Mouse (Mus musculus) cerebellum, adult 2 months (tissue): ENCODE measurements at regions not wholly inside any gene's neighbourhood (a gene's known extent, or its start where the extent isn't known, plus 50 kb on each side); places are given as distances from the start of the nearest gene placed in this dataset.

ENCODE experiments used
- DNase-seq, 2 experiments: peaks; one replicate each; pipeline ENCODE4 v3.0.0; 2021
- H3K27ac ChIP-seq: fragments of 200-500 bp; 2 replicates; pipeline ENCODE4 v1.5.1; 2012; ENCODE audit warnings: low read length, control low read depth, inconsistent platforms; ENCODE audit not compliant: insufficient read depth
- H3K27me3 ChIP-seq: fragments of 200-500 bp; 2 replicates; pipeline ENCODE4 v1.6.1; 2012; ENCODE audit warnings: inconsistent platforms, mild to moderate bottlenecking, low read length, moderate library complexity; ENCODE audit not compliant: control insufficient read depth, insufficient read depth
- H3K4me1 ChIP-seq: fragments of 200-500 bp; 2 replicates; pipeline ENCODE4 v1.6.1; 2011; ENCODE audit warnings: low read length; ENCODE audit not compliant: control insufficient read depth, insufficient read depth
- H3K4me3 ChIP-seq: fragments of 200-500 bp; replicated peaks from 2 replicates; pipeline ENCODE3; 2011; ENCODE audit warnings: mild to moderate bottlenecking, low read depth, low read length, control low read depth; ENCODE audit not compliant: insufficient read depth
- CTCF ChIP-seq: fragments of 200-500 bp; IDR thresholded peaks from 2 replicates; pipeline ENCODE4 v1.5.1; 2011; ENCODE audit warnings: low read depth, mild to moderate bottlenecking, control low read depth, low read length, moderate library complexity, borderline replicate concordance; ENCODE audit not compliant: insufficient read depth
- POLR2A ChIP-seq: fragments of 200-500 bp; IDR thresholded peaks from 2 replicates; pipeline ENCODE4 v1.6.1; 2011; ENCODE audit warnings: low read length, control low read depth, borderline replicate concordance; ENCODE audit not compliant: insufficient read depth
- WGBS: fragments of 180-500 bp; shearing (Covaris S2); methylation state at CpG from one replicate; pipeline ENCODE4 v1.1.7; 2018; 5-methylcytosine and 5-hydroxymethylcytosine counted together

- 83% methylated on average over 6 of the region's 6 CpGs for WGBS
- Histone ChIP-seq H3K4me1 (no peaks in the 10 kb centered on the region), H3K4me3 (no peak overlapping the region), H3K27me3 (no peaks in the 10 kb centered on the region), H3K27ac (no peak overlapping the region)
- TF ChIP-seq CTCF (no peak), POLR2A (no peak)
- DNase-seq = no peak
Observed at GRCm38 (mm10) chr15:10767535-10767934, 53.1 kb upstream of the Rai14 start.

- Histone ChIP-seq H3K4me1 (no peaks in the 10 kb centered on the region), H3K27me3 (no peaks in the 10 kb centered on the region), H3K27ac (no peak overlapping the region), H3K4me3 (no peak overlapping the region)
- DNase-seq = no peak
- TF ChIP-seq CTCF (no peak), POLR2A (no peak)
- 80% methylated on average over 5 of the region's 5 CpGs for WGBS
Observed at GRCm38 (mm10) chr15:10770410-10771310, 56.2 kb upstream of the Rai14 start.

GRCm38 (mm10) chr15:10771311-10771690 lies 56.9 kb upstream of the Rai14 start:
- no peaks in the 10 kb centered on the region for H3K27me3 ChIP-seq
- WGBS = 52% methylated on average over 4 of the region's 4 CpGs
- H3K4me1 ChIP-seq = no peaks in the 10 kb centered on the region
- H3K4me3 ChIP-seq = no peak overlapping the region
- TF ChIP-seq CTCF = no peak
- no peak for TF ChIP-seq POLR2A
- H3K27ac ChIP-seq = no peak overlapping the region
- no peak for DNase-seq

GRCm38 (mm10) chr15:10779941-10780620 lies 65.7 kb upstream of the Rai14 start:
- H3K27me3 ChIP-seq = no peaks in the 10 kb centered on the region

GRCm38 (mm10) chr15:10789371-10789770 lies 74.9 kb upstream of the Rai14 start:
- Histone ChIP-seq H3K4me3 (no peak overlapping the region), H3K27ac (no peak overlapping the region)
- WGBS = 83% methylated on average over 6 of the region's 6 CpGs

More at GRCm38 (mm10) chr15:10779941-10780620, 65.7 kb upstream of the Rai14 start:
- no peak overlapping the region for H3K27ac ChIP-seq
- TF ChIP-seq POLR2A (no peak), CTCF (no peak)
- no peaks in the 10 kb centered on the region for H3K4me1 ChIP-seq
- no peak for DNase-seq
- H3K4me3 ChIP-seq = no peak overlapping the region
- 79% methylated on average over 13 of the region's 13 CpGs for WGBS

GRCm38 (mm10) chr15:10790862-10791497 lies 76.6 kb upstream of the Rai14 start:
- Histone ChIP-seq H3K27me3 (no peaks in the 10 kb centered on the region), H3K27ac (no peak overlapping the region), H3K4me1 (no peaks in the 10 kb centered on the region), H3K4me3 (no peak overlapping the region)
- no peak for DNase-seq
- 51% methylated on average over 3 of the region's 3 CpGs for WGBS
- no peak for TF ChIP-seq POLR2A
- TF ChIP-seq CTCF = no peak

More at GRCm38 (mm10) chr15:10789371-10789770, 74.9 kb upstream of the Rai14 start:
- DNase-seq = no peak
- Histone ChIP-seq H3K4me1 (no peaks in the 10 kb centered on the region), H3K27me3 (no peaks in the 10 kb centered on the region)
- TF ChIP-seq POLR2A = no peak
- TF ChIP-seq CTCF = no peak

- Histone ChIP-seq H3K27me3 (no peaks in the 10 kb centered on the region), H3K4me1 (no peaks in the 10 kb centered on the region), H3K27ac (no peak overlapping the region), H3K4me3 (no peak overlapping the region)
- 42% methylated on average over 3 of the region's 3 CpGs for WGBS
- no peak for TF ChIP-seq CTCF
- no peak for TF ChIP-seq POLR2A
- no peak for DNase-seq
Observed at GRCm38 (mm10) chr15:10791516-10792112, 77.2 kb upstream of the Rai14 start.

- Histone ChIP-seq H3K4me1 (no peaks in the 10 kb centered on the region), H3K27ac (no peak overlapping the region), H3K27me3 (no peaks in the 10 kb centered on the region), H3K4me3 (no peak overlapping the region)
- TF ChIP-seq POLR2A (no peak), CTCF (no peak)
- DNase-seq = no peak
- 54% methylated on average over 7 of the region's 7 CpGs for WGBS
Observed at GRCm38 (mm10) chr15:10792156-10792555, 77.7 kb upstream of the Rai14 start.
